Mouse (Mus musculus) midbrain, embryonic 12.5 days (tissue): ENCODE measurements around the gene Pifo. TPM values are rescaled to one million over a fixed set of nuclear protein-coding genes. Genes with fewer than 3 reads are reported as not detected.

ENCODE experiments used
- polyA plus RNA-seq: library from polyadenylated mRNA; unstranded; fragments of >200 nt; fragmentation: Nextera tagmentation; extraction: Ambion mirVana; gene quantifications from 2 replicates; pipeline ENCODE4 v1.2.1, GENCODE M21; 2016

Pifo gene
- polyA plus RNA-seq, 1 experiment from 2014 or later, result 0.34 TPM

Other genes starting within 250 kb of the Pifo start
- 73.1 and 76.4 TPM in 2 replicates for gene Rap1a, start 213.3 kb downstream of the Pifo start, polyA plus RNA-seq
- gene Adora3, start 143.8 kb downstream of the Pifo start, polyA plus RNA-seq, result 0.12 TPM in 1 of 2 replicates, not detected in the other
- not detected in 2 replicates for gene Tmigd3, start 143.7 kb downstream of the Pifo start, polyA plus RNA-seq
- gene I830077J02Rik, start 82.0 kb downstream of the Pifo start, polyA plus RNA-seq, result 0.34 and 0.41 TPM in 2 replicates
- gene Wdr77, start 55.3 kb downstream of the Pifo start, polyA plus RNA-seq, result 115 and 120 TPM in 2 replicates
- 477 and 483 TPM in 2 replicates for gene Atp5f1, start 54.5 kb downstream of the Pifo start, polyA plus RNA-seq
- gene Ovgp1, start 40.9 kb downstream of the Pifo start, polyA plus RNA-seq, result 3.5 and 4.3 TPM in 2 replicates
- gene Chil5, start 18.2 kb upstream of the Pifo start, polyA plus RNA-seq, result 0.24 TPM in 1 of 2 replicates, not detected in the other
- 0.14 and 0.35 TPM in 2 replicates for gene Chia1, start 98.6 kb upstream of the Pifo start, polyA plus RNA-seq
- not detected in 2 replicates for gene Chil3, start 152.9 kb upstream of the Pifo start, polyA plus RNA-seq
- not detected in 2 replicates for gene Chil4, start 204.9 kb upstream of the Pifo start, polyA plus RNA-seq